Mouse (Mus musculus) forebrain, embryonic 16.5 days (tissue): ENCODE results near the gene Pnn. TPM values are rescaled to one million over a fixed set of nuclear protein-coding genes. Genes with fewer than 3 reads are reported as not detected.

Source experiments
- ATAC-seq: fragments of 200-750 bp; cut with Nextera tagmentation; 2 replicates; pipeline ENCODE4 v1.8.0; 2017; ENCODE audit warnings: mild to moderate bottlenecking, moderate library complexity
- H3K27ac ChIP-seq: fragments of 300-500 bp; sonication (generic); 2 replicates; pipeline ENCODE4 v1.5.1; 2014; ENCODE audit warnings: low read length, control low read depth
- H3K27me3 ChIP-seq: fragments of 300-500 bp; sonication (generic); replicated peaks from 2 replicates; pipeline ENCODE4 v1.6.1; 2014; ENCODE audit warnings: low read length; ENCODE audit not compliant: control insufficient read depth, insufficient read depth
- H3K36me3 ChIP-seq: fragments of 300-500 bp; sonication (generic); 2 replicates; pipeline ENCODE4 v1.6.1; 2014; ENCODE audit not compliant: control insufficient read depth, insufficient read depth
- H3K4me1 ChIP-seq: fragments of 300-500 bp; sonication (generic); replicated peaks from 2 replicates; pipeline ENCODE4 v1.6.1; 2014; ENCODE audit warnings: low read length; ENCODE audit not compliant: control insufficient read depth, insufficient read depth
- H3K4me2 ChIP-seq: fragments of 300-500 bp; sonication (generic); 2 replicates; pipeline ENCODE4 v1.6.1; 2014; ENCODE audit warnings: mild to moderate bottlenecking, low read length, control low read depth
- H3K4me3 ChIP-seq: fragments of 300-500 bp; sonication (generic); replicated peaks from 2 replicates; pipeline ENCODE4 v1.5.1; 2014; ENCODE audit warnings: mild to moderate bottlenecking, low read length, control low read depth
- H3K9ac ChIP-seq: fragments of 300-500 bp; sonication (generic); replicated peaks from 2 replicates; pipeline ENCODE4 v1.6.1; 2014; ENCODE audit warnings: low read depth, low read length, control low read depth
- H3K9me3 ChIP-seq: fragments of 300-500 bp; sonication (generic); 2 replicates; pipeline ENCODE4 v1.6.1; 2016; ENCODE audit warnings: low read length; ENCODE audit not compliant: control insufficient read depth
- WGBS: fragments of 180-500 bp; shearing (Covaris S2); extraction: QIAGEN DNeasy Blood & Tissue Kit; methylation state at CpG from one replicate; pipeline ENCODE4 v1.1.7; 2014; 5-methylcytosine and 5-hydroxymethylcytosine counted together
- polyA plus RNA-seq: library from polyadenylated mRNA; unstranded; fragments of >200 nt; fragmentation: Nextera tagmentation; extraction: Ambion mirVana; gene quantifications from 2 replicates; pipeline ENCODE4 v1.2.1, GENCODE M21; 2015

The Pnn gene
- polyA plus RNA-seq, 1 experiment from 2014 or later: 93.7 TPM

GRCm38 (mm10) chr12:59065776-59066175 is 908 bp upstream of the Pnn start:
- no peaks in the 10 kb centered on the region for H3K9me3 ChIP-seq
- peak overlapping the region; percentile 79 for H3K4me2 ChIP-seq
- no peak overlapping the region; the same call in 1 of the 2 replicates for H3K9ac ChIP-seq
- peaks cover 12% of the 10 kb centered on the region for H3K4me1 ChIP-seq
- peak overlapping the region; percentile 88; the same call in 1 of the 2 replicates for H3K27ac ChIP-seq
- H3K36me3 ChIP-seq: peaks cover 16% of the 10 kb centered on the region
- peak overlapping the region; percentile 99 for H3K4me3 ChIP-seq
- 77% methylated on average over 3 of the region's 3 CpGs for WGBS
- no peak for ATAC-seq
- no peaks in the 10 kb centered on the region for H3K27me3 ChIP-seq

- no peaks in the 10 kb centered on the region for H3K27me3 ChIP-seq
- H3K9ac ChIP-seq: peak overlapping the region; percentile 99
- peak overlapping the region; percentile 99 for H3K4me3 ChIP-seq
- peak overlapping the region; percentile 93 for H3K4me2 ChIP-seq
- H3K36me3 ChIP-seq: peaks cover 27% of the 10 kb centered on the region
- H3K9me3 ChIP-seq: no peaks in the 10 kb centered on the region
- H3K4me1 ChIP-seq: peaks cover 10% of the 10 kb centered on the region
- WGBS: under 1% methylated on average over 30 of the region's 41 CpGs
- peak overlapping the region; percentile 85 for H3K27ac ChIP-seq
- ATAC-seq: no peak; the same call in 1 of the 2 replicates
Observed at GRCm38 (mm10) chr12:59067095-59067494, 411 bp downstream of the Pnn start.

- Histone ChIP-seq H3K36me3 (peaks cover 28% of the 10 kb centered on the region), H3K4me3 (no peak overlapping the region), H3K9me3 (no peaks in the 10 kb centered on the region), H3K27me3 (no peaks in the 10 kb centered on the region), H3K4me1 (peaks cover 10% of the 10 kb centered on the region), H3K9ac (no peak overlapping the region), H3K4me2 (no peak overlapping the region), H3K27ac (no peak overlapping the region)
- ATAC-seq: no peak
- 93% methylated on average over 13 of the region's 13 CpGs for WGBS
Observed at GRCm38 (mm10) chr12:59068791-59069190, 2.1 kb downstream of the Pnn start.

GRCm38 (mm10) chr12:59072286-59072685 is 5.6 kb downstream of the Pnn start:
- H3K36me3 ChIP-seq: peaks cover 28% of the 10 kb centered on the region
- H3K27me3 ChIP-seq: no peaks in the 10 kb centered on the region

GRCm38 (mm10) chr12:59074052-59074451 is 7.4 kb downstream of the Pnn start:
- WGBS: 64% methylated on average over 3 of the region's 3 CpGs
- Histone ChIP-seq H3K4me2 (no peak overlapping the region), H3K9ac (no peak overlapping the region), H3K4me1 (no peaks in the 10 kb centered on the region), H3K9me3 (no peaks in the 10 kb centered on the region), H3K27me3 (no peaks in the 10 kb centered on the region), H3K27ac (no peak overlapping the region), H3K4me3 (no peak overlapping the region), H3K36me3 (peaks cover 21% of the 10 kb centered on the region)
- ATAC-seq: peak; percentile 61

More at GRCm38 (mm10) chr12:59072286-59072685, 5.6 kb downstream of the Pnn start:
- no peaks in the 10 kb centered on the region for H3K9me3 ChIP-seq
- no peak overlapping the region for H3K4me3 ChIP-seq
- no peak overlapping the region for H3K4me2 ChIP-seq
- ATAC-seq: no peak
- H3K9ac ChIP-seq: no peak overlapping the region
- no peak overlapping the region for H3K27ac ChIP-seq
- peaks cover 7% of the 10 kb centered on the region for H3K4me1 ChIP-seq
- WGBS: 88% methylated on average over 11 of the region's 11 CpGs

GRCm38 (mm10) chr12:59076996-59077395 is 10.3 kb downstream of the Pnn start:
- no peak overlapping the region for H3K4me2 ChIP-seq
- no peaks in the 10 kb centered on the region for H3K4me1 ChIP-seq
- ATAC-seq: no peak
- H3K36me3 ChIP-seq: peaks cover 2% of the 10 kb centered on the region
- H3K9me3 ChIP-seq: no peaks in the 10 kb centered on the region
- no peak overlapping the region for H3K9ac ChIP-seq
- no peaks in the 10 kb centered on the region for H3K27me3 ChIP-seq
- H3K27ac ChIP-seq: no peak overlapping the region
- 94% methylated on average over 3 of the region's 3 CpGs for WGBS
- no peak overlapping the region for H3K4me3 ChIP-seq

- H3K27me3 ChIP-seq: no peaks in the 10 kb centered on the region
- 98% methylated on average over 3 of the region's 3 CpGs for WGBS
- H3K4me2 ChIP-seq: no peak overlapping the region
- no peak overlapping the region for H3K4me3 ChIP-seq
- no peak overlapping the region for H3K27ac ChIP-seq
- no peak for ATAC-seq
- H3K9me3 ChIP-seq: no peaks in the 10 kb centered on the region
- H3K9ac ChIP-seq: no peak overlapping the region
- no peaks in the 10 kb centered on the region for H3K36me3 ChIP-seq
- H3K4me1 ChIP-seq: no peaks in the 10 kb centered on the region
Observed at GRCm38 (mm10) chr12:59077883-59078282, 11.2 kb downstream of the Pnn start.

GRCm38 (mm10) chr12:59080461-59080860 is 13.8 kb downstream of the Pnn start:
- H3K27me3 ChIP-seq: no peaks in the 10 kb centered on the region
- H3K27ac ChIP-seq: no peak overlapping the region
- H3K4me1 ChIP-seq: no peaks in the 10 kb centered on the region
- H3K4me2 ChIP-seq: no peak overlapping the region
- no peaks in the 10 kb centered on the region for H3K9me3 ChIP-seq
- no peak overlapping the region for H3K9ac ChIP-seq
- WGBS: 85% methylated on average over 4 of the region's 4 CpGs
- ATAC-seq: no peak
- no peaks in the 10 kb centered on the region for H3K36me3 ChIP-seq
- no peak overlapping the region for H3K4me3 ChIP-seq

- H3K4me1 ChIP-seq: no peaks in the 10 kb centered on the region
- H3K27ac ChIP-seq: no peak overlapping the region
- no peak for ATAC-seq
- 74% methylated on average over 5 of the region's 5 CpGs for WGBS
- H3K36me3 ChIP-seq: no peaks in the 10 kb centered on the region
- no peak overlapping the region for H3K4me2 ChIP-seq
- H3K4me3 ChIP-seq: no peak overlapping the region
- no peaks in the 10 kb centered on the region for H3K9me3 ChIP-seq
- H3K27me3 ChIP-seq: no peaks in the 10 kb centered on the region
- no peak overlapping the region for H3K9ac ChIP-seq
Observed at GRCm38 (mm10) chr12:59084446-59084845, 17.8 kb downstream of the Pnn start.

GRCm38 (mm10) chr12:59086171-59086570 is 19.5 kb downstream of the Pnn start:
- no peaks in the 10 kb centered on the region for H3K9me3 ChIP-seq
- no peaks in the 10 kb centered on the region for H3K4me1 ChIP-seq
- H3K27ac ChIP-seq: no peak overlapping the region
- no peak for ATAC-seq
- 87% methylated on average over 5 of the region's 5 CpGs for WGBS
- no peak overlapping the region for H3K4me2 ChIP-seq
- H3K4me3 ChIP-seq: no peak overlapping the region
- H3K9ac ChIP-seq: no peak overlapping the region
- H3K36me3 ChIP-seq: no peaks in the 10 kb centered on the region
- no peaks in the 10 kb centered on the region for H3K27me3 ChIP-seq
